Mouse (Mus musculus): ENCODE measurements around the gene Olfr1150-ps1.

DNA sequence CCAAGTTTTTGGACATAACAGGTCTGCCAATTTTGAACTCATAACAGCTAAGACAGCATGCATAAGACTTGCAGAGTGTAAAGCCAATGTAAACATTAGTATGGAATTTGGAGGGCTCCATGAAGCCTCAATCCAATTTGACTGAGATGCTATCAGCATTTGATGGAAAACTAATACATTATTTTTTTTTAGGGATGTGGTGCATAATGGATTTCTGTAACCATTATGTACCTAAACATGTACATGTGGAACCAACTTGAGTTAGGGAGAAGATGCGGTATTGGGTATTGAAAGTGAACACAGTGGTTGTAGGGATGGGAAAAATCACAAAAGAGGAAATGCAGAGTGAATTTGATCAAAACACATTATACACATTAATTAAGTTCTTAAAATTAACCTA, 13.6 kb upstream of the Olfr1150-ps1 start, which contains the start of gene Olfr1148:
- TF ChIP-seq POLR2A (IDR thresholded peaks at IDR 0.05; ENCODE audit: extremely low read depth, insufficient read depth, low read length), result no peak
- no peak for TF ChIP-seq CTCF (IDR thresholded peaks at IDR 0.05; ENCODE audit: low read depth, low read length)
